Mouse (Mus musculus) ES-Bruce4 (cell line): ENCODE results near the gene Gucy2c.

Source experiments
- CTCF ChIP-seq: IDR thresholded peaks from one replicate; pipeline ENCODE4 v1.8.1; 2011; ENCODE audit warnings: low read depth, low read length
- POLR2A ChIP-seq: IDR thresholded peaks from one replicate; pipeline ENCODE4 v1.8.1; 2011; ENCODE audit warnings: low read length; ENCODE audit not compliant: insufficient read depth

GRCm38 (mm10) chr6:136808014-136808417, 26.5 kb upstream of the Gucy2c start, which contains the start of gene H2afj:
- peak; percentile 74 for TF ChIP-seq POLR2A
- TF ChIP-seq CTCF = no peak
